Mouse (Mus musculus) lung, postnatal 14 days (tissue): ENCODE results near the gene Vstm4.
A peak's percentile ranks its signal among the peaks of the same experiment; 100 is the strongest.

ENCODE experiments used
- DNase-seq: peaks from one replicate; pipeline ENCODE4 v3.0.0; 2021

Vstm4 gene

DNA sequence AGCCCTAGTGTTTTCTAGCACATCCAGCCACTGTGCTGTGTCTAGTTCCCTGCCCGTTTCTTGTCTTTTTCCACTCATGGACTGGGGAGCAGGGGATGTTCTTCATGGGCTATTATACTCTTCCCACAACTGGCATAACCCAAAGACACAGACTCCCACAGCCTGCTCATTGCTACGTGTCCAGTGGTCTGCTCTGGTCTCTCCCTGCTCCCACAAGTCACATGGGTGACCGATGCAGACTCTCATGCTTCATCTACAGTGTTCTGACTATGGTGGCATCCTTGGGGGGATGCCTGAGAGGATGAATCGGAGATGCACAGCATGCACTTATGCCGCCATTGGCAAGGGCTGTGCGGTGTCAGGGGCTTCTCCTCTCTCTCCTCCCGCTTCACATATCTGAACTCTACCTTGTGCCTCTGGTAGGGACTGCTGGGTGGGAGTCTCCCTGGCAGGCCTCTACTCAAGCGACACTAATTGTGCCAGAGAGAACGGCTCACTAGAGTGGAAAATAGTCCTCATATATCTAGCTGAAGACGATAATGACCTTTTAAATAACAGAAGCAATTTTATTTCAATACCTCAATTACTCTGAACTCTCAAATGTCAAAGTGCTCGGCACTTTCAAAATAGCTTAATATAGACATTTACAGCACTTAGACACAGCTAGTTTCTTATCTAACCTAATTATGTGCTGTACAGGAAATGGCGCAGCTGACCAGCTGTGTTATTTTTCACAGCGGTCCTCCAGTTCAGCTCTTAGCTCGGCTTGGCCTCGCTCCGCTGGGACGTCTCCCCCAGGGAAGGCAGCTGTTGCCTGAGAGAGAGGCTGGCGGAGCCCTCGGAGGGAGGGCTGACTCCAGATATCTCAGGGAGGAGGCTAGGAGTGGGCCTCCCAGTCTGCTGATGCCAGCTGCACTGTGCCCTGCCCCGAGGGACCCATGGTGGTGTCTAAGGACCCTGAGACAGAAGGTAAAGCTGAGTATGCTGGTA lies 94.1 kb downstream of the Vstm4 start:
- peak; percentile 53 for DNase-seq

- peak; percentile 61 for DNase-seq
These were observed 99.9 kb downstream of the Vstm4 start for GRCm38 (mm10) chr14:32956486-32956885.

DNA sequence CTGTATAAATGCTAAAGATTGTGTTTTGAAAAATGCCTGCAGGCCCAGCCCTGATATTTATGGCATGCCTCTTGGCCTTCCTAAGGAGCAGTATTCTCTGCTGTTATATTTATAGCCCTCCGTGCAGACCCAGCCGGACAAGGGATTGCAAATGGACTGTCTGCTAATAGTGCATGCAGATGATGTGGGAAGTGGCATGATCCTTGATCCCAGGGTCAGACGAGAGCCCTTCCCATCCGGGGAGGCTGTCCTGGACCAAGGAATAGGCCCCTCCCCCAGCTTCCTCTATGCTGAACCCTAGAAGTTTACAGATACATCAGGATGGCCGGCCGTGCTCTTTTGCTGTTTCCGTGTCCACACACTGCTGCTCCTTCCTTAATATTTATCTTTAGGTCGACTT lies 102.1 kb downstream of the Vstm4 start:
- DNase-seq = peak; percentile 30

DNA sequence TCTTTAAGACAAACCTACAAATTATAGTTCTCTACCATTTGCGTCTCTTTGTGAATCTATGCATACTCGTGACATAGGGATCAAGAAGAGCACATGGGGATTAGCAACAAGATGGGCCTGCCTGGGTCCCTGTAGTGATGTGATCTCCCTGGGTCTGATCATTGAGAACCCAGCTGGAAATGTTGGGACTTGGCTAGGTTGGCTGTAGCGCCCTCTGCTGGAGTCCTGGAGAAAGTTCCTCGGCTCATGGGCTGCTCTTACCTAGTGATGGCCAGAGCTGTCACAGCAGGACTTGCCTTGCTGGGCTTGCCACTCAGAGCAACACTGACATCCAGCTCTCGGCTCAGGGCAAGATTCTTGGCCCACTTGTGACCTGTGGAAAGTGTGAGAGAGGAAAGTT lies 103.9 kb downstream of the Vstm4 start:
- DNase-seq = peak; percentile 70

DNA sequence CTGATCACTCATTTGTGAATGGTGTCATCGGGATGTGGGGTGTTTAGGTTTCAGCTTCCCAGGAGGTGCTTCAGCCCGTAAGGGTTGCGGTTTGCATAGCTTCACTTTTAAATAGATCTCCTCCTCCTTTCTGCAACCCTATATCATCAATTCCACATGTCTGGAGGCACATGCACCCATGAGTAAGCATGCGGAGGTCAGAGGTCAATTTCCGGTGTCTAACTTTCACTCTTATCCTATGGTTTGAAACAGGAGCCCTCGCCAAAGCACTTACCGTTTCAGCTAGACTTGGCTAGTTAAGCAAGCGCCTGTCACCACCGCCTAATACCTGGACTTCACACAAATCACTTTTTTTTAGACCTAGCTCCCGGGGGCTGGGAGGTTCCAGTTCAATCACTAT lies 108.2 kb downstream of the Vstm4 start:
- DNase-seq = no peak

- DNase-seq = no peak
These were observed 114.1 kb downstream of the Vstm4 start for GRCm38 (mm10) chr14:32970700-32971099.

GRCm38 (mm10) chr14:32984176-32984738 lies 127.7 kb downstream of the Vstm4 start:
- no peak for DNase-seq

- no peak for DNase-seq
These were observed 130.1 kb downstream of the Vstm4 start for GRCm38 (mm10) chr14:32986659-32987058.
